Mouse (Mus musculus) heart, postnatal 0 days (tissue): ENCODE measurements around the gene Gamt. TPM values are rescaled to one million over a fixed set of nuclear protein-coding genes. Genes with fewer than 3 reads are reported as not detected.

ENCODE experiments used
- ATAC-seq: fragments of 200-750 bp; cut with Nextera tagmentation; 2 replicates; pipeline ENCODE4 v1.8.0; 2017; ENCODE audit warnings: low read depth, moderate number of reproducible peaks, moderate library complexity; ENCODE audit not compliant: insufficient read depth
- DNase-seq: peaks from one replicate; pipeline ENCODE4 v3.0.0-alpha.2; 2016; ENCODE audit warnings: low spot score
- H3K27ac ChIP-seq: fragments of 300-500 bp; sonication (generic); 2 replicates; pipeline ENCODE4 v1.5.1; 2014; ENCODE audit warnings: low read depth, mild to moderate bottlenecking
- H3K27me3 ChIP-seq: fragments of 300-500 bp; sonication (generic); 2 replicates; pipeline ENCODE4 v1.6.1; 2014; ENCODE audit warnings: low read length, mixed read lengths; ENCODE audit not compliant: control insufficient read depth, insufficient read depth
- H3K36me3 ChIP-seq: fragments of 300-500 bp; sonication (generic); replicated peaks from 2 replicates; pipeline ENCODE4 v1.6.1; 2014; ENCODE audit warnings: low read length, mixed read lengths; ENCODE audit not compliant: control insufficient read depth, insufficient read depth
- H3K4me1 ChIP-seq: fragments of 300-500 bp; sonication (generic); 2 replicates; pipeline ENCODE4 v1.6.1; 2014; ENCODE audit warnings: antibody characterized with exemption; ENCODE audit not compliant: control insufficient read depth, insufficient read depth
- H3K4me2 ChIP-seq: fragments of 300-500 bp; sonication (generic); 2 replicates; pipeline ENCODE4 v1.6.1; 2014; ENCODE audit warnings: low read depth, mild to moderate bottlenecking, low read length, moderate library complexity
- H3K4me3 ChIP-seq: fragments of 300-500 bp; sonication (generic); 2 replicates; pipeline ENCODE4 v1.5.1; 2014; ENCODE audit warnings: low read depth, low read length
- H3K9ac ChIP-seq: fragments of 300-500 bp; sonication (generic); replicated peaks from 2 replicates; pipeline ENCODE4 v1.6.1; 2014; ENCODE audit warnings: low read depth, low read length, mixed read lengths
- H3K9me3 ChIP-seq: fragments of 300-500 bp; sonication (generic); replicated peaks from 2 replicates; pipeline ENCODE4 v1.6.1; 2016; ENCODE audit warnings: low read length; ENCODE audit not compliant: control insufficient read depth
- CTCF ChIP-seq: IDR thresholded peaks from 2 replicates; pipeline ENCODE4 v1.5.1; 2016; ENCODE audit warnings: antibody characterized with exemption, control low read depth, low read depth
- EP300 ChIP-seq: IDR thresholded peaks from 2 replicates; pipeline ENCODE4 v1.6.1; 2016; ENCODE audit warnings: antibody characterized with exemption, low read depth
- WGBS: fragments of 180-500 bp; shearing (Covaris S2); extraction: QIAGEN DNeasy Blood & Tissue Kit; methylation state at CpG from one replicate; pipeline ENCODE4 v1.1.7; 2014; 5-methylcytosine and 5-hydroxymethylcytosine counted together
- polyA plus RNA-seq: library from polyadenylated mRNA; unstranded; fragments of >200 nt; fragmentation: Nextera tagmentation; extraction: Ambion mirVana; gene quantifications from 2 replicates; pipeline ENCODE4 v1.2.1, GENCODE M21; 2015
- total RNA-seq: library from RNA; depleted of rRNA; stranded (reverse); fragments of >200 nt; gene quantifications from 2 replicates; pipeline ENCODE4 v1.2.3, GENCODE M21; 2014; ENCODE audit warnings: low replicate concordance

Gene Gamt
- total and polyA plus RNA-seq, 2 experiments from 2014 or later: 22.8 to 27.7 TPM

DNA sequence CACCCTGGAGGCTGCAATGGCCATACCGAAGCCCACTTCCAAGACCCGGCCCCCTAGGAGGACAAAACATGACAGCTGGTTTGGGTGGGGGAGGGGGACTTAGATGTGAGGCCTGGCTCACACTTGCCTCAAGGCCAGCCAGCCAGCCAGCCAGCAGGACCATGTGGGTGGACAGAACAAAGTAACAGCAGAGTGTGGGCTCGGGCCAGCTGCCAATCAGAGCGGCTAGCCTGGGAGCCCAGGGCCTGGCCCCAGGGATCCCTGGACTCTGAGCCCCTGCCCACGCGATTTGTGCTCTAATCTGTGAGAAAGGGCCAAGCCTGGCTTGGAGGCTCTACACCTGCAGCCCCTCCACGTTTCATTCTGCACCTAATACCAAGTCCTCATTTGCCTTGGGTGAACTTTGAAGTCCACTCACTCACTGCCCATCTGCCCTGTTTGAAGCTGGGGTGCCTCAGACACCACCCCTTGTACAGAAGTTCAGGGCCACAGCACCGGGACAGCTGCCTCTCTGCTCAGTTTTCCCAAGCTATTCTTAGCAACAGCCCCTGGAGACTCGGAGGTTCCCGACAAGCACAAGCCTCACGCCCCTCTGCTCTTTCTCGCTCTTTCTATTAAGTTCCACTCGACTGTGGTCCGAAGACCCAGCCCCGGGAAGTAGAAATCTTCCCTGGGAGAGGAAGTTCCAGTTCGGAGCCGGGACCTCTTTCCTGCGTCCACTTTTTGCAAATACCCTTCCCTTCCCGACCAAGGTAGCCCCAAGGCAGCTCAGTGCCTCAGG, 761 bp downstream of the Gamt start:
- H3K4me1 ChIP-seq: peaks cover 24% of the 10 kb centered on the region
- no peak for TF ChIP-seq CTCF
- no peak for TF ChIP-seq EP300
- peak overlapping the region; percentile 96 for H3K27ac ChIP-seq
- ATAC-seq: no peak
- peak overlapping the region; percentile 86 for H3K4me2 ChIP-seq
- DNase-seq: peak; percentile 46
- H3K9me3 ChIP-seq: no peaks in the 10 kb centered on the region
- H3K9ac ChIP-seq: peak overlapping the region; percentile 61
- peak overlapping the region; percentile 54 for H3K4me3 ChIP-seq
- H3K27me3 ChIP-seq: no peaks in the 10 kb centered on the region
- 4% methylated on average over 19 of the region's 19 CpGs for WGBS
- peaks cover 37% of the 10 kb centered on the region for H3K36me3 ChIP-seq

DNA sequence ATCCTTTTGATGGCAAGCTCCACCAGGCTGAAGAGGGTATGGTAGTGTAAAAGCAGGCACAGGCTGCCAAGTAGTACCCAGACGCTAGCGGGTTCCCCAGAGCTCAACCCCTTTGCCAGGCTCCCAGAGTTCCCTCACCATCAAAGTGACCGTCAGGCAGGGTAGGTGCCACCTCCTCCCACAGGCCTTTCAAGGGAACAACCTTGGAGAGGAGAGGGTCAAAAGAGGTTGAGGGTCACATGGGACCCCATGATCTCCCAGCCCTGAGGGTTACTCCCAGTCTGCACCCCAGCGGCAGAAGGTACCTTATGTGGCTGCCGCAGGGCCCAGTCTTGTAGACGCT, 1.4 kb downstream of the Gamt start:
- Histone ChIP-seq H3K27ac (peak overlapping the region; percentile 96), H3K9ac (no peak overlapping the region; the same call in 1 of the 2 replicates), H3K4me3 (peak overlapping the region; percentile 54; the same call in 1 of the 2 replicates), H3K4me1 (peaks cover 24% of the 10 kb centered on the region), H3K36me3 (peaks cover 43% of the 10 kb centered on the region), H3K9me3 (no peaks in the 10 kb centered on the region), H3K4me2 (peak overlapping the region; percentile 86), H3K27me3 (no peaks in the 10 kb centered on the region)
- ATAC-seq: no peak
- WGBS: 57% methylated on average over 6 of the region's 6 CpGs
- no peak for DNase-seq
- no peak for TF ChIP-seq CTCF
- no peak for TF ChIP-seq EP300

DNA sequence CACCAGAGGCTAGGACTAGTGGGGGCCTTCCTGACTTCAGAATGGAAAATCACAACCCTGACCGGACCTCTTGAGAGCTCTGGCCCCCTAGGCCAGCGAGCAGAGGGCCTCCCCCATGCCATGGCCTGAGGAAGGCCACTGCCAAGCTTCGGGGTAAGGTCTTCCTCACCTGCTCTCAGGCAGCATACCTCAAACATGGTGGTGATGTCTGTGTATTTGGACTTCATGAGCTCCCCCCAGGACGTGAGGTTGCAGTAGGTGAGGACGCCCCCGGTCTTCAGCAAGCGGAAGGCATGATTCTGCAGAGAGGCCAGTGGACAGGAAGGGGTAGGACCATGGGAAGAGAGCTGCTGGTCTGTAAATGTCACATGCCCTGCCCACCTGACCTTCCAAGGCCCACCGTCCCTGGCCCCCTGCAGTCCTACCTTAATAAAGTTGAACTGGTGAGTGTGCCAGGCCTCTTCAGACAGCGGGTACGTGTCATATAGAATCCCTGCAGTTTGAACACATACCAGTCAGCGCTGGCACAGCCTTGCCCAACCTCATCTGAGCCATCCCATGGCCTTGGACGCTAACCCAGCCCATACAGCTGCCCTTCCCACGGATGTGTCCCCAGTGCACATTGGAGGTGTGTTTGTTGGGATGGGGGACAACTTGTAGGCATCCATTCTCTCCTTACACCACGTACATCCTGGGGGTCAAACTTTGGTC, 1.9 kb downstream of the Gamt start:
- Histone ChIP-seq H3K4me2 (no peak overlapping the region), H3K4me1 (peaks cover 24% of the 10 kb centered on the region), H3K27me3 (no peaks in the 10 kb centered on the region), H3K9ac (no peak overlapping the region), H3K9me3 (no peaks in the 10 kb centered on the region), H3K36me3 (peaks cover 48% of the 10 kb centered on the region), H3K27ac (no peak overlapping the region), H3K4me3 (no peak overlapping the region)
- no peak for TF ChIP-seq EP300
- no peak for TF ChIP-seq CTCF
- 82% methylated on average over 14 of the region's 14 CpGs for WGBS
- DNase-seq (no peak), ATAC-seq (no peak)

DNA sequence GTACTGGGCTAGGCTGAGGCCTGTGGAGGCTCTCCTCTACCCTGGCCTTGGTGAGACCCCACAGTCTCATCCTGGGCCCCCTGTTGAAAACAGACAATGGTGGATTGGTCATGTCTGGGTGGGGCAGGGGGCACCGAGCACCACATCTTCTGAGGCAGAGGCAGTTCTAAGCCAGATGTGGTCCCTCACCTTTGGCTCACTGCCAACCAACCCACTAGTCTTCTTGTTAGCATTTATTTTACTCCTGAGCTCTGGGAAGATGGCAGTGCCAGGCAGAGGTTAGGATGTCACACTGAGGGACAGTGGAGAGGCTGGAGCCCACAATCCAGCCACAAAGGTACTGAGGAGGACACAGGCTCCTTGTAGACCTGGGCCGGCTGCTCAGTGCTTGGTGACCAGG, 2.9 kb downstream of the Gamt start:
- Histone ChIP-seq H3K4me3 (no peak overlapping the region), H3K27me3 (no peaks in the 10 kb centered on the region), H3K4me2 (no peak overlapping the region), H3K9me3 (no peaks in the 10 kb centered on the region), H3K36me3 (peaks cover 58% of the 10 kb centered on the region), H3K4me1 (peaks cover 24% of the 10 kb centered on the region), H3K27ac (no peak overlapping the region), H3K9ac (no peak overlapping the region)
- no peak for TF ChIP-seq EP300
- no peak for TF ChIP-seq CTCF
- DNase-seq: no peak
- no peak for ATAC-seq
- WGBS: 75% methylated on average over 2 of the region's 2 CpGs

DNA sequence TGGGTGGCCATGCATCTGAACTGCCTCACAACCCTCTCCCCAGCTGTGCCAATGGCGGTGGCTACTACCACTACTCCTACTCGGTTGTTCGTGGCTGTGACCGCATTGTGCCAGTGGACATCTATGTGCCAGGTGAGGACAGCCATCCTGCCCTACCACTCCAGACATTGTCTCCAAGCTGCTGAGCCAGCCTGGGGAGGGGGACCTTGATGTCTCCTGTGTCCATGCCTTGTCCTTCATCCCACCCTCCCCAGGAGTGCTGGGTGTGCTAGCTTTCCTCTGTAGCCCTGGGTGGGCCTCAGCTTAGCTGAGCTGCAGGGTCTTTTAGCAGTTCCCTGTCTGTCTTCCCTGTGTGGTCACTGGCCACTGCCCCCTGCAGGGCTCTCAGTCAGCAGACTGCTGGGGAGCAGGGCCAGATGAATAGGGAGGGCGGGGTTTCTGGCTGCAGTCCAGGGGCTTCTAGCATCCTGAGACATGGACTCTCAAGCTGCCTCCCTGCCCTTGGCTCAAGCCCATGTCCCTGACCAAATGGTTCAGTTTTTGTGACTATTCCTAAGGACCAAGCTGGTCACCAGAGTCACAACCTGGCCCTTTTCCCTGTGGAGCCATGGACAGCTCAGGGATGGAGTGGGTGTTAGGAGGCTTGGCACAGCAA, 4.8 kb downstream of the Gamt start:
- Histone ChIP-seq H3K27ac (no peak overlapping the region), H3K4me2 (no peak overlapping the region), H3K36me3 (peaks cover 61% of the 10 kb centered on the region), H3K9ac (no peak overlapping the region), H3K4me1 (peaks cover 14% of the 10 kb centered on the region), H3K4me3 (no peak overlapping the region), H3K9me3 (no peaks in the 10 kb centered on the region), H3K27me3 (no peaks in the 10 kb centered on the region)
- ATAC-seq (no peak), DNase-seq (no peak)
- 76% methylated on average over 5 of the region's 5 CpGs for WGBS
- TF ChIP-seq EP300 (no peak), CTCF (no peak)
